Mouse (Mus musculus): ENCODE measurements around the gene Hpca. TPM values are rescaled to one million over a fixed set of nuclear protein-coding genes. Genes with fewer than 3 reads are reported as not detected.

Hpca gene
- polyA plus RNA-seq (2015; fragmentation: Nextera tagmentation; extraction: Ambion mirVana) = 0.19 TPM in 1 of 2 replicates, not detected in the other

DNA sequence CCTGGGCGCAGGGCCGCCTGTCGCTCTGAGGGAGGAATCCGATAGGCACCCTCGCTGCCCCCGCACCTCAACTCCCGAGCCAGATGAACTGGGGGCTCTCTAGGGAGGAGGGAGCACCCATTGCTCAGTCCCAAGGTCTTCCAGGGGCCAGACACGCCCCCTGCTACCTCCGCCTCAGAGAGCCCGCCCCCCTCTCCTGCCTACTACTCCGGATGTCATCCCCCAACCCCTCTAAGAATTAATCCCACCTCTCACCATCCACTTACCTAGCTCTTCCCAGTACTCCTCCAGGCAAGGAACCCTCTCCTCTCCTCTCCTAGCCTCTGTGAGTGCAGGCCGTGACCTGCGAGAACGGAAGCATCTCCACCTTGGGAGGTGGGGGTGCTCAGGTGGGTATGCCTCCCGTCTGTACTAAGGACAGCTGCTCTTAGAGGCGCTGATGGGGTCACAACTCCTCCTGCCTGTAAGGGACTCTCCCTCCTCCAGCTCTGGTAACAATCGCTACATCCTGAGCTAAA, at the start of gene Hpca:
Gene Hpca, minus strand, starts transcription at position 468 of the 518 bp plus-strand sequence.

DNA sequence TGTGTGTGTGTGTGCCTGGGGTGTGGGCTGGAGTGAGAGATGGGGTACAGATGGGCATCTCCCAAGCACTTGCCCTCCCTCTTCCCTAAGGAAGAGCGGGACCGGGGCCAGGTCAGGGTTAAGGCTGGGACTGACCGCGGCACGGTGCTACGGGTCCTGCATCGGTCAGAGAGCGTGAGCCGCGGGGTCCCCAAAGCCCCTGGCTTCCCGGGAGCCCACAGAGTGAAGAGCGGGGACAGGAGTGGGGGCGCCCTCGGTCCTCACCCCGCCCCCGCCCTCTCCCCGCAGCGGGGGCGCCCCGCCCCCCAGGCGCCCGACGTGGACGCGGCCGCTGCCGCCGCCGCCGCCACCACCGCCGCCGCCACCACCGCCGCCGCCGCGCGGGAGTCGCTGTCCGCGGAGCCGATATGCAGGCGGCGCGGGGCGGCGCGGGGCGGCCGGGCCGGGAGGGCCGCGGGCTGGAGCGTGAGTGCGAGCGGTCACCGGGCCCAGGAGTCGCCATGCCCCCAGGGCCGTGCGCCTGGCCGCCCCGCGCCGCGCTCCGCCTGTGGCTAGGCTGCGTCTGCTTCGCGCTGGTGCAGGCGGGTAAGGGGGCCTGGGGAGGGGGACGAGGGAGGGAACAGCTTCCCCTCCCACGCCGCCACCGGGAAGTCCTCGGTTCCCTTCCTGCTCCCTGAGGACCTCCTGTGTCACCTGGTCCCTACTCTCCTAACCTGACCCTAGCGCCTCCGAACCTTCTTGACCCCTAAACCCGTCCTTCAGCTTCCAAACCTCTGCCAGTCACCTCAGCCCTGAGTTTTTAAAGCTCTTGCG, 14.9 kb upstream of the Hpca start, which contains the start of gene Fndc5:
Gene Fndc5, plus strand, starts transcription at position 421 of the 813 bp plus-strand sequence.

DNA sequence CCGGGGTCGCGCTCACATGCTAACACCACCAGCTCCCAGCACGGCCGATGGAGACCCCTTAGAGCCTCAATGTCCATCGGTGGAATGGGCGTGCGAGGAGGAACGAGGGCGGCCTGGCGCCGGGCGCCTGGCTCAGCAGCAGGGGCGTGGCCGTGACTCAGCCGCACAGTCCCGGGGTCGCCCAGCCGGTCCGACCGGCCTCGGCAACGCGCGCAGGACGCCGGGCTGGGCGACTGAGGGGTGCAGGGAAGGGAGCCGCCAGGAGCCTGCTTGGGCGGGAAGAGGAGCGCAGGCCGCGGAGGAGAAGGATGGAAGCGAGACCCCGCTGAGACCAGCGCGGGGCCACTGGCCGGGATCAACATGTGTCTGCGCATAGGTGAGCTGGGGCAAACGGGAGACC, 16.5 kb downstream of the Hpca start, which contains the start of gene Tmem54:
Gene Tmem54, plus strand, starts transcription at position 193 of the 400 bp plus-strand sequence.

Other genes with a start within 250 kb of the Hpca start
- 6.2 and 6.8 TPM in 2 replicates for gene Trim62, start 238.5 kb downstream of the Hpca start, polyA plus RNA-seq (2015; fragmentation: Nextera tagmentation; extraction: Ambion mirVana)
- gene Azin2, start 159.6 kb downstream of the Hpca start, polyA plus RNA-seq (2015; fragmentation: Nextera tagmentation; extraction: Ambion mirVana) = 11.5 and 13.5 TPM in 2 replicates
- gene Ak2, start 130.1 kb downstream of the Hpca start, polyA plus RNA-seq (2015; fragmentation: Nextera tagmentation; extraction: Ambion mirVana) = 94.7 and 100 TPM in 2 replicates
- 5.7 TPM in 2 replicates for gene Rnf19b, start 63.8 kb downstream of the Hpca start, polyA plus RNA-seq (2015; fragmentation: Nextera tagmentation; extraction: Ambion mirVana)
- gene Tmem54, start 16.5 kb downstream of the Hpca start, polyA plus RNA-seq (2015; fragmentation: Nextera tagmentation; extraction: Ambion mirVana) = 14.8 and 17.5 TPM in 2 replicates
- 1.7 and 2.2 TPM in 2 replicates for gene Fndc5, start 15.0 kb upstream of the Hpca start, polyA plus RNA-seq (2015; fragmentation: Nextera tagmentation; extraction: Ambion mirVana)
- 5.7 and 6.7 TPM in 2 replicates for gene S100pbp, start 67.7 kb upstream of the Hpca start, polyA plus RNA-seq (2015; fragmentation: Nextera tagmentation; extraction: Ambion mirVana)
- gene Yars, start 67.7 kb upstream of the Hpca start, polyA plus RNA-seq (2015; fragmentation: Nextera tagmentation; extraction: Ambion mirVana) = 49.8 and 50.3 TPM in 2 replicates
- gene C77080, start 139.4 kb upstream of the Hpca start, polyA plus RNA-seq (2015; fragmentation: Nextera tagmentation; extraction: Ambion mirVana) = 5.4 and 6.2 TPM in 2 replicates
- gene Sync, start 165.6 kb upstream of the Hpca start, polyA plus RNA-seq (2015; fragmentation: Nextera tagmentation; extraction: Ambion mirVana) = 1.8 and 2.8 TPM in 2 replicates
- 147 and 188 TPM in 2 replicates for gene Rbbp4, start 213.3 kb upstream of the Hpca start, polyA plus RNA-seq (2015; fragmentation: Nextera tagmentation; extraction: Ambion mirVana)
- 39.7 and 46.6 TPM in 2 replicates for gene Zbtb8os, start 213.7 kb upstream of the Hpca start, polyA plus RNA-seq (2015; fragmentation: Nextera tagmentation; extraction: Ambion mirVana)